Mouse (Mus musculus) skeletal muscle tissue, adult 2 months (tissue): ENCODE measurements around the gene Nupr1.
A peak's percentile ranks its signal among the peaks of the same experiment; 100 is the strongest.
"Not testable (repeated sequence)": the region's sequence is repeated elsewhere in the genome, so short reads cannot be mapped to it uniquely, and the experiment has no call there.

Experiments used
- DNase-seq: peaks from one replicate; pipeline ENCODE4 v3.0.0-alpha.2; 2012; ENCODE audit warnings: low read depth, low spot score

The Nupr1 gene

DNA sequence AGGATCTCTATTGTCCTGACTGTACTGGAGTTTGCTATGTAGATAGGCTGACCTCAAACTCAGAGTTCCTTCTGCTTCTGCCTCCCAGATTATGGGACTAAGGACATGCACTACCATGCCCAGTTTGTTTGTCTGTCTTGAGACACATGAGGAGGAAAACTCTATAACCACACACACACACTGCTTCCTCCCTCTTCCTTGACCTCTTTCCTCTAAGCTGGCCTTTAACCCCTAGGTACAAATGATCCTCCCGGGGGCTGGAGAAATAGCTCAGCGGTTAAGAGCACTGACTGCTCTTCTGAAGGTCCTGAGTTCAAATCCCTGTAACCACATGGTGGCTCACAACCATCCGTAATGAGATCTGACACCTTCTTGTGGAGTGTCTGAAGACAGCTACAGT is 13.7 kb upstream of the Nupr1 start:
- no peak for DNase-seq

DNA sequence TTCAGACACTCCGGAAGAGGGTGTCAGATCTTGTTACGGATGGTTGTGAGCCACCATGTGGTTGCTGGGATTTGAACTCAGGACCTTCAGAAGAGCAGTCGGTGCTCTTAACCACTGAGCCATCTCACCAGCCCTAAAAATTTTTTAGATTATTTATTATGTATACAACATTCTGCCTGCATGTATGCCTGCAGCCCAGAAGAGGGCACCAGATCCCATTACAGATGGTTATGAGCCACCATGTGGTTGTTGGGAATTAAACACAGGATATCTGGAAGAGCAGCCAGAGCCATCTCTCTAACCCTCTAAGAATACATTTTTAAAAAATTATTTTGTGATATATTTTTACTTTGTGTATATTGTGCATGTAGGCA is 12.6 kb upstream of the Nupr1 start:
- not testable (repeated sequence) for DNase-seq

DNA sequence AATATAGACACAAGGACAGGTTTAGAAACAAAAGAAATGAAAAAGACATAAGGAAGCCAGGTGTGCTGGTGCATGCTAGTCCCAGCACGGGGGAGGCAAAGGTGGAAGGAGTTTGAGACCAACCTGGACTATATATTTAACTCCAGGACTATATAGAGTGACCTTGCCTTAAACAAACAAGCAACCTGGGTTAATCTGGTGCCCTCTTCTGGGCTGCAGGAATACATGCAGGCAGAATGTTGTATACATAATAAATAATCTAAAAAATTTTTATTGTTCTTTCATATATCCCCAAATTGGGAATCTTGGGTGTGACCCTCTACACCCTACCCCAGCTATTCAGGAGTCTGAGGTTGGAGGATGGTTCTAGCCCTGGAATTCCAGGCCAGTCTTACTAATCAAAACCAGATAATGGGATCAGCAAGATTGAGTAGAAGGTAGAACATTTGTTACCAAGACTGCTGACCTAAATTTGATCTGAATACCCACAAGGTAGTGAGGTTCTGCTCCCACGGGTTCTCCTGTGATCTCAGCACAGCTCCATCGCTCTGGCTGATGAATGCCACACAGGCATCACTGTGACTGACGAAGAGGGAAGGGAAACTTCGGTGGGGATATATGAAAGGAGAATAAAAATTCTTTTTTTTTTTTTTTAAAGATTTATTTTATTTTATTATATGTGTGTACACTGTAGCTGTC is 12.0 kb upstream of the Nupr1 start:
- no peak for DNase-seq

DNA sequence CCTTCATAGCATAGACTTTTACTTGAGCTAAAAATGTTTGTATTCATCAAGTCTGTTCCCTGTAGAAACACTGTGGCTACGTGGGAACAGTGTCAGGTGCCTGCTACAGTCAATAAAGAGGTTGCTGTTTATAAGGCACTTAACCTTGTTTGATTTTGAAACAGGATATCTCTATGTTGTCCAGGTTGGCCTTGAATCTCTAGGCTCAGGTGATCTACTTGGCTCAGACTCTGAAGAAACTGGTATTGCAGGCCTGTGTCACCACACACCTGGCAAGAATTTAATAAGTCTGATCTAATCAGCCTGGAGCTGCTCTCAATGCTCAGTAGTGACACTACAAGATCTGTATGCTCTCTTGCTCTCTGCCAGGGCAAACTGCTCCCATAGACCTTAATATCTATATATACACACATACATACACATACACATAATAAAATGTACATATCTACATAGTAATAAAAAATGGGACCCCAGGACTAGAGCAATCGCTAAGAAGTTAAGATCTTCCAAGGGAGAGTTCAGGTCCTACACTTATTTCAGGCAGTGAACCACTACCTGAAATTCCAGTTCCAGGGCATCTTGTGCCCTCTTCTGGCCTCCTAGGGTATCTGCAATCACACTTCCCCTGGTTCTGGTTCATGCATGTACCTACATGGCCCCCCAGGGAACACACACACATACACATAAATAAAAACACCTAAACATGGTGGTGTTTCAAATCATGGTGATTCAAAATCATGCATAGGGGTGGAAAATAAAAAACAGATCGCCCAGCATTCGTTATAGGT is 6.3 kb upstream of the Nupr1 start:
- DNase-seq, result no peak

DNA sequence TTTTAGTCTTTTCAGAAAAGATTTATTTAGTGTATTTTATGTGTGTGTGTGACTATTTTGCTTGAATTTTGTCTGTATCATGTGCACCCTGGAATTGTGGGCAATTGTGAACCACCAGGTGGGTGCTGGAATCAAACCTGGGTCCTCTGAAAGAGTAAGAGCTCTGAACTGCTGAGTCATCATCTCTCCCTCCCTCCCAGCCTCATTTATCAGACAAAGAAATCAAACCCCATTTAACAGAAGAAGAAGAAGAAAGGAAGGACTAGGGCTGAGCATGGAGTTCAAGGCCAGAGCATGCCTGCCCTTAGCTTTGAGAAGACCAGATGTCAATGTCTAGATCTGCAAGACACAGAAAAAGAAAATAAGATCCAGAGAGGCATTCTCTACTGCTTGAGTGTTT is 4.7 kb upstream of the Nupr1 start:
- DNase-seq, result no peak

DNA sequence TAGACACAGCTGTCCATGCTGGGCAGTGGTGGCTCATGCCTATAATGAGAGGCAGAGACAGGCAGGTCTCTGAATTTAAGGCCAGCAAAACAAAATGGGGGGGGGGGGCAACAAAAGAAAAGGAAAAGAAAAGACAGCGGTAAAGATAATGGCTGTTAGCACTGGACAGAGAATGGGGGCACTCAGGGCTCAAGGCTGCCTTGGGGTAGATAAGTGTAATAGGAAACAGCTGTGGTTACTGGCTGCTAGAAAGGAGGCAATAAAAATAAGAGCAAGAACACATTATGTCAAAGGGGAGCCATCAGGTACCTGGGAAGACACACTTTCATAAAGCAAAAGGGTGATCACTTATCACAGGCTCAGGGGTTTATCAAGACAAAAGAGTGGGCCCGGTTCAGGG is 1.8 kb upstream of the Nupr1 start:
- DNase-seq, result no peak

DNA sequence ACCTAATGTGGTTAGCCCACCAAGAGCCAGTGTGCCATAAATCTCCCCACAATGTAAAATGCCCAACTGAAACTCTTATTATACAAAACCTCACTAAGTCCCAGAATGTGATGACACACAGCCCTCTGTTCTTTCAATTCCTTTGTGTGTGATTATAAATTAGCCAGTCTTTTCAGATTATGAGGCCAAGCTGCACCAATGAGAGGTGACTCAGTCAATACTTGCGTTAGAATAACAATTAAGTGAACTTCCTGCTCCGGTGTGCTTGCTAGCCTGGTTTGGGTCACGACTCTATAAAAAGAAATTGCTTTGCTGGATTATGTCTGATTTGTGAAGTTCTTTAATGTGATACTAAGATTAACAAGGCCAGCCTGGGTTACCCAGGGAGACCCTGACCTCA is 746 bp downstream of the Nupr1 start:
- DNase-seq, result no peak

DNA sequence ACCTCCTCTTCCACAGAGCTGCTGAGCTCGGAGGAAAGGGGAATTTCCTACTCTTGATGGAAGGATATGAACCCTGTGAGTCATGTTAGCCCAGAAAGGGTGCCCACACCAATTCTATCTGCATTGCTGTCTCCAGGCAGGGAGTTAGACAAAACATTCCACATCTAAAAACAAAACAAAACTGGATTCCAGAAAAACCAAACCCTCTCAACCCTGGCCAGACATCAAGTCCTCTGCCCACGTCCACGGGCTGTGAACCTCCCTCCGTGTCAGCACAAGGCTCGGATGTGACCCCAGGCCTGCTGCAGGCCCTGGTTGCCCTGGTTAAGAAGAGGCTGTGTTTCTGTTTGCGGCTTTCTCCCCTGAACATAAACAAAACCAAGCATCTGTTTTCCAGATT is 2.5 kb downstream of the Nupr1 start:
- DNase-seq, result no peak

DNA sequence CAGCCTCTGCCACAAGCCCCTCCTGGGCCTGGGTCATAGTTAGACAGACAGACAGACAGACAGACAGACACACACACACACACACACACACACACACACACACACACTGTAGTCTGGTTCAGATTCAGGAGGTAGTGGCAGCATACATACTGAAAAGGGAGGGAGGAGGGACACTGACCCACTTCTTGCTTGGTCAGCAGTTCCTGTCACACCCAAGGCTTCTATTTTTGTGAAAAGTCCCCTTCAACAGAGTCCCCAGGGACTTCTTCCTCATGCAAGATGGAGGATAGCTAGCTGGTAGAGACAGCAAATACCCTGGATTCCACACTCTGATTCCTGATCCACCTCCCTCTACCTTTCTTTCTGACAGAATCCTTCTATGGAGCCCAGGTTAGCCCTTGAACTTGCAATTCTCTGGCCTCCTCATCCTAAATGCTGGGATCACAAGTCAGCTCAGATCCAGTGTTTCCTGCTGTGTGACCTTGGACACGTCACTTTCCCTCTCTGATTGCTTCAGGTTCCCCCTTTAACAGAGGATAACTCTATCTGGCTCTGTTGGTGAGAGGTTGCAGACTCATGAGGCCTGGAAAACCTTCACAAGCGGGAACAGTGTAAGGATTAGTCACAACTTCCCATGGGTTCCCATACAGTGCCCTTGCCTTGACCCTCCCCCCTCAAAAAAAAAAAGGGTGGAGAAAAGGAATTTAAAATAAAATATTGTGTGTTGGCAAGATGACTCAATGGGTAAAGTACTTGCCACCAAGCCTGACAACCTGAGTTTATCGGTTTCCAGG is 4.7 kb downstream of the Nupr1 start:
- peak; percentile 54 for DNase-seq

DNA sequence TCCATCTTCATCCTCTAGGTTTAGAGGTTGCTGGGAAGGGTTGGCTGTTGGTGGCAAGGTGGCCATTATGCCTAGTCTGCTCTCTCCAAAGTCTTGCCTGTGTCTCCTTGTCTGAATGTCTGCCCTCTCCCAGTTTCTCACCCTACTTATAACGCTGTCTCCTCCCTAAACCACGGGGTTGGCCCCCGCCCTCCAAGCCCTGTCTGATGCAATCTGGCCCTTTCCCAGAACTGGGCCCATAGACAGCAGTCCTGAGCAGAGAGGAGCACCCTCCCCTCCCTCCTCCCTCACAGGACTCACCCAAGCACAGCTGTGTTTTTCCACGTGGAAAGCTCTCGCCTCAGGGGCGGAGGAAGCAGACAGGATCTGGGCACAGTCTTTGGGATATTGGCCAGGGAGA is 5.3 kb downstream of the Nupr1 start:
- DNase-seq, result peak; percentile 97

DNA sequence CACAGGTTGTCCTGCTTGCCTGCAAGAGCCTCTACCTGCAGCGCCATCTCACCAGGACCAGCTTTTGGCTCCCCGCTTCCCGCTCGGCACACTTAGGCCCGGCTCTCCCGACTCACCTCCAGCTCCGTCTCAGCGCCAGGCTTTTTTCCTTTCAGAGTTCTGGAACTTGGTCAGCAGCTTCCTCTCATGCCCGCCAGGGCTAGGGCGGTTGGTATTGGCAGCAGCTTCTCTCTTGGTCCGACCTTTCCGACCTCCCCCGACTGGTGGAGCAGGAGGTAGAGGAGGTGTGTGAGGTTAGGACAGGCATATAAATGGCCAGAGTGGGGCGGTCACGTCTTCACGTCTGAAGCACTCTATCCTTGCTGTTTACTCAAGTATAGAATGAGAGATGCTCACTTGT is 5.9 kb downstream of the Nupr1 start:
- DNase-seq, result no peak

DNA sequence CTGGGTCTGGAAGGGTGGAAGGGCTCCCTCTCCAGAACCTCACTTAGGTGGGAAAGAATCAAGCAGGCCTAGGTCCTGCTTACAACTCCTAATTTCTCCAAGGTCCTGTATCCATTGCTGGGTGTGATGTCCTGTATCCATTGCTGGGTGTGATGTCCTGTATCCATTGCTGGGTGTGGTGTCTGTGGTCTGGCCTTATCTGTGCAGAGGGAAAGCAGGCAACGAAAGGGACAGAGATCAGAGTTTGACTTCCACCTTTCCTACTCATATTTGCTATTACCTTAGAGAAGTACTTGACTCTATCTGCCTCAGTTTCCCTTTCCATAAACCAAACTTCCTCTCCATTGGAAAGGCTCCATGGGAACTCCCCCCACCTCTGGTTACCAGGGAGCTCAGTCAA is 7.3 kb downstream of the Nupr1 start:
- DNase-seq, result no peak

DNA sequence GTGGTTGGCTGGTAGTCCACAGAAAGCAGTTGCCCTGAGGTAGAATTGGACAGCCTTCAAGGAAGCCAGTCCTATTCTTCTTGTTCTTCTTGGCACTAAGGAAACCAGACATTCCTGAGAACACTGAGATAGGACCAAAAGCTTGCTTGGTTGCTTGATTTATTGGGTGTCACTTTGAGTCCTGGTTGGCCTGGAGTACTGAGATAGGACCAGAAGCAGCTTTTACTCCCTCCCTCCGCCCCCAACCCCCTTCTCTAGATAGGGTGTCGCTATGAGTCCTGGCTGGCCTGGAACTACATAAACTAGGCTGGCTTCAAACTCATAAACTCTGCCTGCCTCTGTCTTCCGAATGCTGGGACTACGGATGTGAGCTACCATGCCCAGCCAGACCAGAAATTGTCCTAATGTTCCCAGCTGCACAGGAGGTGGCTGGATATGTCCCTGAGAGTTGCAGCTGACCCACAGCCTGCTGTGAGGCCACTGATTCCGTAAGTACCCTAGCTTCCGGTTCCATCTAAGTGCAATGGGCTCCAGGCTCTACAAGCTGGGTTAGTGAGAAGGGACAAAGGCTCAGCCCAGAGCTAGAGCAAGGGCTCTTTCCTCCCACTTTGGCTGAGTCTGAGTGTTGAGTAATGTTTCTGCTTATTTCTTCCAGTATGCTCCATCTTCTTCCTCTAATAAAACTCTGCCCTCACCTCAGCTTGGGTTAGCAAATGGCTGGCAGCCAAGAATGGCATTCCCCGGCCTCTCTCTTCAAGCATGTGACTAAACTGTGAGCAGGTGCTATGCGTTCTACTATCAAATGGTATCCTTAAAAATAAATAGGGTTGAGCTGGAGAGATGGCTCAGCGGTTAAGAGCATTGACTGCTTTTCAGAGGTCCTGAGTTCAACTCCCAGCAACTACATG is 9.0 kb downstream of the Nupr1 start:
- DNase-seq, result no peak

DNA sequence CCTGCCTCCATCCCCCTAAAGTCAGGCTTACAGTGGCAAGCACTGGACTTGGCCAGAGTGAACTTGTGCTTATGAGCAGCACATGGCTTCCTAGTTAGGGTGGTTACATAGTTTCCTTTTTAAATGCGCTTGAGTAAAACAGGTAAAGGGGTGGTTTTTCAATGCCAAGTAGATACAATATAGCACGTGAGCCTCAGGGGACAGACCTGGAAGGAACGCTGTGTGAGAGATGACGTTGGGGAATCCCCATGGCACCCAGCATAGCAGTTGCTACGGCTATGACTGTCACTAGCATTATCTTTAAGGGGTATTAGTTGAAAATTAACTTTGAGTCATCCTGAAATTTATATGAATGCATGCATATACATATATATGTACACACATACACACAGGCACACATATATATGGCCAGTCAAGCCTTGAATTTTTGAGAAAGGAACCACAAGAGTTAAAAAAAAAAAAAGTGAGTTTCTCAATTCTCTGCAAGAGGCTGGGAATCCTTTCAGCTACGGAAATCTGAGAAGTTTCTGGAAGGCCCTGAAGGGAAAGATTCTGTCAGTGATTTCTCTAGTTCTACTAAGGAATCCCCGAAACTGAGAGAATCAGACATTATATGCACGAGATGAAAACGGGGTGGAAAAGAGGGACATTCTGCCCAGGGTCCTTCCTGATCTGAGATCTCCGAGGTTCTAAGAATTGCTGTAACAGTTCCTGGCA is 10.9 kb downstream of the Nupr1 start:
- DNase-seq, result peak; percentile 29

DNA sequence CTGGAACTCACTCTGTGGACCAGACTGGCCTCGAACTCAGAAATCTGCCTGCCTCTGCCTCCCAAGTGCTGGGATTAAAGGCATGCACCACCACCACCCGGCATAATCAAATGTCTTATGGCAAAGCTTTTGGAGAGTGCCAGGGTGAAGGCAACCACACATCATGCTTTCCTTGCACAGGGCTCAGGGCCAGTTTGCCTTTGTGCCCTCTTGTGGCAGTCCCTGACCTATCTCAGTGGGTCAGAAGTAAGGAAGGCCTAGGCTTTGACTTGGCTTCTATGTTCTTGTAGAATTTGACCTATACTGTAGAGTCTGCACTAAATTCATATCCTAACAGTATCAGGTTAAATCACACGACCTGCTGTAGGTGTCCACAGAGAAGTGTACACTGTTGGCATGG is 14.0 kb downstream of the Nupr1 start:
- no peak for DNase-seq

DNA sequence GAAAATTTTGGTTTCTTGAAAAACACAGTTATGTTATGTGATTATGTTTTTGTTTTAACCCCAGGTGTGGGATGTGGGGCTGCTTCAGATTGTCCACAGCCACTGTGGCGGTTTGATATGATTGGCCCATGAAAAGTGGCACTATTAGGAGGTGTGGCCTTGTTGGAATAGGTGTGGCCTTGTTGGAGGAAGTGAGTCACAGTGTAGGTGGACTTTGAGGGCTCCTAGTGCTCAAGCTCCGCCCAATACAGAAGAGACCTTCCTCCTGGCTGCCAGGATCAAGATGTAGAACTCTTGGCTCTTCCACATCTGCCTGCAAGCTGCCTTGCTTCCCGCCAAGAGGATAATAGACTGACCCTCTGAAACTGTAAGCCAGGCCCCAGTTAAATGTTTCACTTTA is 17.9 kb downstream of the Nupr1 start:
- no peak for DNase-seq

DNA sequence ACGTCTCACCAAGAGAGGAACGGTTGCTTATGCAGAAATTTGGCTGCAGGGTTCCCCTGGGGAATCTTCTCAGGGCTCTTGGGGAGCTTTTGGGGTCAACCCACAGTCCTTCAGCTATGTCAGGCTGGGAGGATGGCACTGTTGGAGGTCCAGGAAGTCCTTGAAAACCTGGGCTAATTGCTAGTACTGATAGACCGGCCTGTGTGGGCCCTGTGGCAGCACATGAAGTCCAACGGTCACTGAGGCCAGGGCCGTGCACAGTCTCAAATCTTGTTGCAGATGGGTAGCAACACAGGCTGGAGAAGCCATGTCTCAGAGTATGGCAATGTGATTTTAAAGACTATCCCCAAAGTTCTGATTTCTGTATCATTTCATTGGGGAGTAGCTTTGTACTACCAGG is 22.9 kb downstream of the Nupr1 start:
- no peak for DNase-seq

DNA sequence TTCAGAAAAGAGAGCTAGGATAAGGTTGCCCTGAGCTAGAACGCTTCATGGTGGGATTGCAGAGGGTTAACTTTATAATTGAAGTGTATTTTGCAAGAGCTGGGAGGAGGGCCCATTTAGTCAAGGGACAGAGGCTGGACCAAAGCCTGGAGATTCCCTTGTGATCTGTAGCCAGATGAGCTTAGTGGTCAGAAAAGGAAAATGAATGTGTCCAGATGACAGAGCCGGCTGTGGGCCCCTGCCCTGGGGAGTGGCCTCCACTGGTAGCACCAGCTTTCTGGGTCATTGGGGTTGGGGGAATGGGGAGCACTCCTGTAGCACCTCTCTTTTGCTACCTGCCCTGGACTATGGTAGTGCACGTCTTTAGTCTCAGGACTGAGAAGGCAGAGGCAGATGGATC is 23.6 kb downstream of the Nupr1 start:
- DNase-seq, result peak; percentile 78

DNA sequence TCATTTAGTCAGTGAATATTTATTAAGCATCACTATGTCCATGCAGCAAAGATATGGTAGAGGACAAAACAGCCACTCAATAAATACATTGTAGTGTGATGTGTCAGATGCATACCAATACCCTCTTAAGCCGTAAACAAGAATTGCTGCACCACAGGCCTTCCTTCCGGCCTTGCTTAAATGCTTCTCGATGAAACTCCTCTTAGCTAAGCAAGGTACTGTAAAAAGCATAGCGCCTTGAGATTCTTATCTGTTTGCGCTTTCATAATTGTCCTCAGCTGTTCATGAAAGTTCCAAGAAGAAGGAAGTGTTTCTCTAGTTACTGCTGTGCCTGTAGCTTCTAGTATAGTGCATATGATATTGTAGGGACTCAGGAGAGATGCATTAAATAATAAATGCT is 24.1 kb downstream of the Nupr1 start:
- DNase-seq, result no peak

DNA sequence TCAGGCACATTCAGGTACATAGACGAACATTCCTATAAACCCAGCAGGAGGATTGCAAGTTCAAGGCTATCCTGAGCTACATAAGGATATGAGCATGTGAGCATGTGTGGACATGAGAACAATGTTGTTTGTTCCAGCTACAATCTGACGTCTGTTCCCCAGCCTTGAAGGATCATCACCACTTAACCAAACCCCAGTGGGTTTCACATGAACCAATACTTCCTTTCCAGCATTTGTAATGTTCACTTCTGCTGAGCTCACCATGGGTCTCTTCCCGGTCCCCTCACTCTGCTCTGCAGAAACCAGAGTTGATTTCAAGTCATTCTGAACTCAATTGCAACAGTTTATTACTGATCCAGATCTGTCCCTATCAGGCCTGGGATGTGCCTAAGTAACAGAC is 28.0 kb downstream of the Nupr1 start:
- no peak for DNase-seq

DNA sequence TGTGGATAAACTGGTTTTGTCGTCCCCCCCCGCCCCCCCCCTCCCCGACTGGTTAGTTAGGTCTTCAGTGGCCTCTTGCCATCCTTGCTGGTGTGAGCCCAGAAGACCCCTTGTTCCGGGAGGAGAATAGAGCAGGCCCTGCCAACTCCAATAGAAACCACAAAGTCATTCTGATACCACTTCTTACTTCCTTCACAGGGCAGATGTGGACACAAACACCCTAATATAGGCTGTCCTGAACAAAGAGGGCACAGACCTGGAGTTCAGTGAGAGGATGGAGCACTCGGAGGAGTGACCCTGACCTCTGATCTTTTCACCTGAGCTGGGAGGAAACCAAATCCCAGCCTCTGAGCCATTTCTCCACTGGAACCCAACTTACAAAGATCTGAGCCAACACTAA is 28.8 kb downstream of the Nupr1 start:
- DNase-seq, result no peak
